Mouse (Mus musculus) olfactory bulb, adult 2 months (tissue): Measurements from ENCODE around the gene Prss22.
"Not testable (repeated sequence)": the region's sequence is repeated elsewhere in the genome, so short reads cannot be mapped to it uniquely, and the experiment has no call there.

Experiments used
- CTCF ChIP-seq: fragments of 200-500 bp; IDR thresholded peaks from 2 replicates; pipeline ENCODE4 v1.5.1; 2012; ENCODE audit warnings: low read depth, mild to moderate bottlenecking, low read length, moderate library complexity; ENCODE audit not compliant: insufficient read depth
- POLR2A ChIP-seq: fragments of 200-500 bp; IDR thresholded peaks from 2 replicates; pipeline ENCODE4 v1.6.1; 2012; ENCODE audit warnings: mild to moderate bottlenecking, low read depth, low read length, moderate library complexity; ENCODE audit not compliant: insufficient read depth

DNA sequence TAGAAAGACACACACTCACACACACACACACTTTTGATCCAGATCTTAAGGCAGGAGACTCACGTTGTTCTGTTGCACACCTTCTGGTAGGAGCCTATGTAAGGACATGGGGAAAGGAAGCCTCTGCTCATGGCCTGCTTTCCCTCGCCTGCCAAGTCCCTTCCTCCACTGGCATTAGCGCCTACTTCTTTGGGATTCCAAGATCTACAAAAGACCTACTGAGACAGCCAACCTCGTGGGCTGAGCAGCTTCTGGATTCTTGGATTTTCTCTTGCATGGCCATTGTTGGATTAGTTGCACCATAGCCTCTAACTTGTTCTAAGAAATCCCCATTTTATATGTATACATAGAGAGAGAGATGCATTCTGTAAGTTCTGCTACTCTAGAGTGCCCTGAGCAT lies 47.1 kb downstream of the Prss22 start:
- not testable (repeated sequence) for TF ChIP-seq POLR2A, CTCF
